Mouse (Mus musculus) layer of hippocampus, adult 11-12 months (tissue): ENCODE measurements at regions not wholly inside any gene's neighbourhood (a gene's known extent, or its start where the extent isn't known, plus 50 kb on each side); places are given as distances from the start of the nearest gene placed in this dataset.

Experiments
- DNase-seq: peaks from one replicate; pipeline ENCODE4 v3.0.0; 2022; ENCODE audit warnings: low spot score

DNA sequence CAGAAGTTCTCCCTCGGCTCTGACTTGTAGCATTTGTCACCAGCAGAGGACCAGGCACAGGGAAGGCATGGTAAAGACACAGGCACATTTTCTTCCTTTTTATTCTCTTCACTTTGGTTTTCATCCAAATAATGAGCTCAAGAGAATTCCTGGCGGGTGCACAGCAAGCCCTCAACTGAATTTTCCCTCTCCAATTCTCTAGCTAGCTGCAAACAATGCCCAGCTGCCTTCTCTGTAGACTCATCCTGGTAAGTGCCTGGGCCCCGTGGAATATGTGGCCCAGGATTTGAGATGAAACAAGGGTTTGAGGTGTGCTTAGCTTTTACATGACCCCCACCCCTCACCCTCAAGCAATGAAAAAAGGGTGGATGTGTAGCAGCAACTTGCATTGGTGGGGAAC is 90.4 kb downstream of the Otol1 start:
- peak; percentile 28 for DNase-seq

GRCm38 (mm10) chr3:70102091-70102490 is 94.7 kb downstream of the Otol1 start:
- DNase-seq: no peak

- DNase-seq: peak; percentile 4
Measured at GRCm38 (mm10) chr3:70102593-70103213, 95.3 kb downstream of the Otol1 start.

DNA sequence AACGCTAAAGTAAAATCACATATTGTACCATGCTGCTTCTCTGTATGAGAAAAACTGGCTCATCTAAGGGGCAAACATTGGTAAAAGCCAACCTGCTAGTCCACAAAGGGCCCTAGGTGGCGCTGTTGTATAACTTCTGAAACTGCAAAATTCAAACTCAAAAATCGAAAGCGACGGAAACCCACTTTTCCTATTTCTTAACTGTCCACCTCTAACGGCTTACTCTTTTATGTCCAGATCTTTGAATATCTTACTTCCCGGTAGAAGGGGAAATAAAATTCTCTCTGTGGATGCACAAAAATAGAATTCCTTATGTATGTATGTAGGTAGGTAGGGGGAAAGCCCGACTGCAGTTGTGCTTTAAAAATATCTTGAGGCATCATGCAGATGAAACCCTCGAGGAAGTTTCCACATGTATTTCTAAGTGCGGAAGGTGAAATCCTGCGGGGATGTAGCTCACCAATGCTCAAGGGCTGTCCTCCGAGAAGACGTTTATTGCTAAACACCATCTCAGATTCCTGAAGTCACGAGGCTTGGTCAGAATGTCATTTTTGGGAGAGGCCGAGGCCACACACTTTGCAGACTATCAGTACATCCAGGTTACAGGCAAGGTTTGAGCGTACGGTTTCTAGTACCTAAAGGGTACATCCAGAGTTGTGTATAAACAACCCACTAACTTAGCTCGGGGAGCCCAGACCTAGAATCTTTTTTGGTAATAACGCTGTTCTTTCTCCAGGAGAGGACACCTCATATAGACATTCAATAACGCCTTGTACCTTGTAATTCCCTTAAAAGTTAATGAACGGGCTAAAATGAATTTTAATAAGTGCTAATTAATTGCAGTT is 96.8 kb downstream of the Otol1 start:
- peak; percentile 88 for DNase-seq

DNA sequence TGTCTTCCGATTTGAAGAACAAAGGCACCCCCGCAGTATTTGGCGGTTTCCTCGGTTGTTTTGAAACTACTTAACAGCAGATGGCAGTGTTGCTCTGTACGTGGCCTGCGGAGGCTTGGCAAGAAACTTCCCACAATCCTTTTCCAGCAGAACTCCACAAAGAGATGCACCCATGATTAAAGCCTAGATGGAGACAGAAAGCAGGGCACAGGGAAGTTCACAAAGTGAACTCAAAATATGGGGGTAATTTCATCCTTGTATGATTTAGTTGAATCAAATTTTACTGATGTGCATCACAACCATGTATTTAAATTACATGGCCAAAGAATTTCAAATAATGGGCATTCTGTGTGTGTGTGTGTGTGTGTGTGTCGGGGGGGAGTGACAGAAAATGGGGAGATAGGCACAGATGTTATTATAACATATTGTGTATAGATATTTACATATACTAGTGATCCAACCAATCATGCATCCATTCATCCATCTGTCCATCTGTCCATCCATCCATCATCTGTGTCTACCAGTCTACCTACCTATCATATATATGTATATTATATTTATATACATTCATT is 97.5 kb downstream of the Otol1 start:
- DNase-seq: peak; percentile 70

DNA sequence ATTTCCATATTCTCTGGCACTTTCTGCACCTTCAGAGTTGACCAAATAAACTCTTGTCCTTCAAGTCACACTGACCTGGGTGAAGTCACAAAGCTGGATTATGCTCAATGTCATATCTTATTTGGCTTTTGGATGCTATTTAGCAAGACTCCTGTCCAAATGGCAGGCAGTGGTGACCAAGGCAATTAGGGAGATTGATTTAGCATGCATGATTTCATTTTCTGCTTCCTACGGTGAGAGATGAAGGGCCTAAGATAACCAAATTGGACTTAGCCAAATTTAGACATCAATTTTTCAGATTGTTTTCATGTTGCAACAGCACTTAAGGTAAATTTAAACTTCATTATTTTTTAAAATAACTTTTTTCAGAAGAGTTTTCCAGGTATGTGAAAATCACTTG is 98.1 kb downstream of the Otol1 start:
- no peak for DNase-seq

DNA sequence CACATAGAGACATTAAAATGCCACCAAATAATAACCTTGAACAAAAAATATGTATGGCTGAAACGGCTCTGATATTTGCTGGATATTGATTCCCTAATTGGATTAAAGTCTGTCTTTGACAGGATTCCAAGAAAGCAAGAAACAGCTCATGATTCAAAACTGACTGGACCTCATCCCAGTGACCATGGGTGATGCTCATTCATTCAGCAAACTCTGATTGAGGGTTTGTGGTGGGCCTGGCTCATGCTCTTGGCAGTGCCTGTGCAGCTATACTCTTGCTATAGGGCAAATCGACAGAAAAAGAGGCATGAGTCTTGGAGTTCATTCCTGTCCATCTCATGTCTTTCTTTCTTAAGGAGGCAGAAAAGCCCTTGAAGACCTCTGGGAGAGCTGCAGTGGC is 98.7 kb downstream of the Otol1 start:
- DNase-seq: no peak

- DNase-seq: no peak
Measured at GRCm38 (mm10) chr3:70126212-70126611, 118.8 kb downstream of the Otol1 start.

- DNase-seq: no peak
Measured at GRCm38 (mm10) chr3:70130241-70131029, 123.0 kb downstream of the Otol1 start.

- no peak for DNase-seq
Measured at GRCm38 (mm10) chr3:70134963-70135362, 127.5 kb downstream of the Otol1 start.

- no peak for DNase-seq
Measured at GRCm38 (mm10) chr3:70138488-70138887, 131.1 kb downstream of the Otol1 start.

DNA sequence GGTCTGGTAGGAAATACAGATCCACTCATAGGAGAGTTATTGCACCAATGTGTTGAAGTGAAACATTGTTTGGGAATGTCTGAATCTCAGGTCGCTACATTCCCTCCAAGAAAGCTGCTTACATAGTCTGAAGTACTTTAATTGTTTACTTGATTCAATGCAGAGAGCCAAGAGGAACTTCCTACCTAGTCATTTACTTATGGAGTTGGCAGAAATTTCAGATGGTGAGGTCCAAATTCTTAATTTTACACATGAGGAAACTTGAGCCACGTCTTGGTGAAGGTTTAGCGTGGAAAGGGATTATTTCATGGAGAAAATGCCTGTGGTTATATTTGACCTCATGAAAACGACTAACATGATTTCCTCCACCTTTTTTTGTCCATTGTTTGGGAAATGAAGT is 131.5 kb downstream of the Otol1 start:
- no peak for DNase-seq

DNA sequence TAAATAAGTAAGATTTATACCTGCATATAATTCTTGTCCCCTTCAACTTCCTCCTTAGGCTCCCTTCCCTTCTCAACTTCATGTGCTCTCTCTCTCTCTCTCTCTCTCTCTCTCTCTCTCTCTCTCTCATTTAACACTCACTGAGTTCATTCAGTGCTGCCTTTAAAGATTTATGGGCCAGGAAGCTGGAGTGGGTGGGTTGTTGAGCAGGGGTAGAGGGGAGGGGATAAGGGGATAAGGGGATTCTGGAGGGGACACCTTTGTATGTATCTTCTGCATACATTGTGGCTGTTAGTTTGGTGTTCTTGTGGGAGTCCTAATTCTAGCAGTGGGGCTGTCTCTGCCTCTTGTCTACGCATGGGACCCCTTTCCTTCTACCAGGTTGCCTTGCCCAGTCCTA is 138.3 kb downstream of the Otol1 start:
- DNase-seq: no peak

DNA sequence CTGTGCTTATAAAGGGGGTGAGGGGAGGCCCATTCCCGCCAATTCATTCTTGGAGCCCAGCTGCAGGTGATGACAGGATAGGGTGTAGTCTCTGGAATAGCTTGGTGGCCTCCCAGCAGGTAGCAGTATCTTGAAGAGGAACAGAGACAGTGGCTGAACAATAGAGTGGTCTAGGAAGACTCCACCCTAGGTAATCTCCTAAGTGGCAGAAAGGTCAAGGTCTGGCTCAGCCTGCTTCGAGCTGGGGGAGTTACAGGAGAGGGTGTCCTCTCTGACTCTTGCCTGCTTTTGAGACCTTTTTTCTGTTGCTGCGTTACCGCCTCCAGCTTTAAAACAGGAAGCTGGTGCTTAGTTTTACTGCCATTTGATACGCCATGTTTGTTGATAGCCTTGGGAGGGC is 143.7 kb downstream of the Otol1 start:
- no peak for DNase-seq

- DNase-seq: no peak
Measured at GRCm38 (mm10) chr3:70160043-70160442, 152.6 kb downstream of the Otol1 start.

- no peak for DNase-seq
Measured at GRCm38 (mm10) chr3:70171667-70172066, 164.3 kb downstream of the Otol1 start.

DNA sequence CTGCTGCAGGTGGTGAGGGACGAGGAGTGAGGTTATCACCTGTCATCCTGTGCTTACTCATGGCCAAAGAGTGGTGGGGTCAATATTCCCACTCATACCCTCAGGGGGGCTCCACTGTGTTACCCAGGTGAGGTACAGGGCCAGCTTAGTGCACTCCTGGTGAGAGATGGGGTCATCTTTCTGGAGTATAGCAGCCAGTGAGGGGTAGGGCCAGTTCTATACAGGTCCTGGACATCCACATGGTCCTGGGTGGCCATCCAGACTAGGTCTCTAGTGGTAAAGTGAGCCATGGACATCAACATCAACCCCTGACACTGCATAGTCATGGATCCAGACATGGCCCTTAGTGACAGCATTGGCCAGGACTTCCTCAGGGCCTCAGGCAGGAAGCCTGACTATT is 169.0 kb downstream of the Otol1 start:
- DNase-seq: no peak

DNA sequence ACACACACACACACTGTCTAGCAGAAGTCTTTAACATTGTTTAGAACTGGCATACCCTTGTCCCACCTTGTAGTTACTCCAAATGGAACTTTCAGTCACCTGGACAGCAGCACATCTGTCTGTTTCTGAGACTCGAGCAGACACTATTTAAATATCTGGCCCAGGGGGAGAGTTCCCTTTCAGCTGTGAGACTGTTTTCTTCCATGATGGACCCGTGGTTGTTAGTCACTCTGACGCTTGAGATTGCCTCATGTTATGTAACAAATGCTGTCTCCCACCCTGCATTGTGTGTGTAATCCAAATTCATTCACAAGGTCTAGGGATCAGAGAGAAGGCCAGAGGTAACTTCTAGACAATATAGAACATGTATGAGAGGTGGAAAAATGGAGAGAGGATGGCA is 174.2 kb downstream of the Otol1 start:
- DNase-seq: no peak

DNA sequence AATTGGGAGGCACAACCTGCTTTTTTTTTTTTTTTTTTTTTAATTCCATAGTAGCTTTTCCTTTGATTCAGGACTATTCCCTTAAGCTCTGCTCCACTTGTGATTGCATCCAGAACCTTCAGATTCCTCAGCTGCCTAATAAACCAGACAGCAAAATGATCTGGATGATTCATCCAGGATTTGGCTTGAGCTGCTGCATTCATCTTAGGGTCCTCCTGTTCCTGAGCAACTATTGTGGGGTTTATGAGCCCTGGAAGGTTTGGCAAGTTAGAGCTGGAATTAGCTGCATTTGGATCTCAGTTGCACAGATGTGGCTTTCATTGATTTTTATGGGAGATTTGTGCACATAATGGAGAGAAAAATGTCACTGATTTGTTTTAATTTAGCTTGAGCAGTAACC is 183.3 kb downstream of the Otol1 start:
- DNase-seq: no peak

GRCm38 (mm10) chr3:70196671-70197070 is 189.3 kb downstream of the Otol1 start:
- DNase-seq: no peak

DNA sequence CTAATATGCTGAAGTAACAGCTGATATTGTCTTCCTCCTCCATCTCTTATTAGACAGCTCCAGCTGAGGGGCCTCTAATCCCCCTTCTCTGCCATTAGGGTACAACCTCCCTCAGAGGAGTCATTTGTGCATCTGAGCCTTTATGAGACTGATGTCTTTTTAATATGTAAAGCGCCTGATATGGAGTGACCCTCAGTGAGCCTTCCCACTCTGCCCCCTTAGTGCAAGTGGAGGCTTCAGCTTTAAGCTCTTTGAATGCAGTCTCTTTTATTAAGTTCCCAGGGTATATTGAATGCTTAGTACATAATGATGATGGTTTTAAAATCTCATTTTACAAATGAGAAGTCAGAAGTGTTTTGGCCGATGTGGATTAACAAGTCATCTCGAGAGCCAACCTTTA is 191.5 kb downstream of the Otol1 start:
- no peak for DNase-seq

DNA sequence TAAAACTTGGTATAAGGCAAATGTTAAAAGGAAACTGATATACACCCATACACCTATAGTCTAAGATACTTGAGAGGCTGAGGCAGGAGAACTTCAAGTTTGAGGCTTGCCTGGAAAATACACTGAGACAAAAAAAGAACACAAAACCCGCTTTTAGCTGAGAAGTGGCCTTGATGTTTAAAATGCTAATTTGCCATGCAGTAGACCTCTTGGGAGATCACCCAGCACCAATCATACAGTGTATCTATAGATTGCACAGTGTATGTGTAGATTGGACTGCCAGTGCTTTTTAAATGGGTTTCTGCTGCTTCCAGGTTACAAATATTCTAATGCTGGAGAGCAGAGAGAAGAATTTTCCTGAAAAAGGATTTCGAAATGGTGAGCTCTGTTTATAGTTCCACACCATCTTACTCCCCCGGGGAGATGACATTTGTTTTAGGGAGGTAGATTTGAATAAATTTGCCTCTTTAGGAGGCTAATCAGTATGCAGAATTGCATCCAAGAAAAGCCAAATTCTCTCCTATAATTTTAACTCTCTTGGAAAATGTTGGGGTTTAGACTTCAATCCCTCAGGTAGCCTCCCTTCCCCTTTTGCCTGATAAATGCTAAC is 194.0 kb downstream of the Otol1 start:
- peak; percentile 6 for DNase-seq
